Mouse (Mus musculus) adrenal gland, postnatal 10 days (tissue): ENCODE measurements around the gene Rab6a. TPM values are rescaled to one million over a fixed set of nuclear protein-coding genes. Genes with fewer than 3 reads are reported as not detected.
"Not testable (repeated sequence)": the region's sequence is repeated elsewhere in the genome, so short reads cannot be mapped to it uniquely, and the experiment has no call there.

Source experiments
- DNase-seq: peaks from one replicate; pipeline ENCODE4 v3.0.0; 2021; ENCODE audit warnings: mixed read lengths
- long read RNA-seq, 2 experiments: library from polyadenylated mRNA; stranded (forward); transcript quantifications; one replicate each; pipeline ENCODE4 v2.0.0; 2021
- total RNA-seq, 2 experiments: library from RNA; stranded (reverse); gene quantifications; 2 replicates each; pipeline ENCODE4 v1.2.3; 2021

Rab6a gene
- 10 to 100 TPM; 65.0 to 67.0 TPM for total RNA-seq
- long read RNA-seq, experiment 1, transcript Rab6a-201 (8 exons, 3,214 nt): major isoform, 60 of 136 reads
- long read RNA-seq, experiment 1, transcript Rab6a-202 (8 exons, 3,110 nt): minor isoform, 22 of 136 reads
- long read RNA-seq, experiment 1, partial matches to known transcripts: 50 of 136 reads
- long read RNA-seq, experiment 1, other reads (novel, unspliced or antisense): 2 of 136 reads
- long read RNA-seq, experiment 2, transcript Rab6a-202 (8 exons, 3,110 nt): minor isoform, 14 of 56 reads
- long read RNA-seq, experiment 2, transcript Rab6a-201 (8 exons, 3,214 nt): major isoform, 34 of 56 reads
- long read RNA-seq, experiment 2, partial matches to known transcripts: 0 of 56 reads
- long read RNA-seq, experiment 2, other reads (novel, unspliced or antisense): 7 of 56 reads

GRCm38 (mm10) chr7:100607214-100608129 is at the start of gene Rab6a:
Gene Rab6a, plus strand, starts transcription at chr7:100607410.
- DNase-seq: peak; percentile 98

DNA sequence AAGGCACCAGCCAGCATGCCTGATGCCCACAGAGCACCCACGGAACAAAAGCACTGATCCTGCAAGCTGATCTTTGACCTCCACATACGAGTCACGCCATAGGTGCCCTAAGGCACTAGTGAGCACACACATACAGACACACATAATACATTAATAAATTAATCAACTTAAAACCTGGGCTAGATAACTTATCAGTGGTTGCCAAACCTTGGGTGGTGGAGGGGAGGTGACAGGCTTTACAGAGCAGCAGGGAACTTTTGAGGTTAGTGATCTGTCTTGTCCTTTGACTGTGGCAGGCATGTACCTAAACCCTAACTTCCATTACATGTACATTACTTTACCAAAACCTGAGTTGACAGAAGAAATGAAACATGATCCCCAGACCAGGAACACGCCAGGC is 47.9 kb upstream of the Rab6a start:
- DNase-seq: no peak

DNA sequence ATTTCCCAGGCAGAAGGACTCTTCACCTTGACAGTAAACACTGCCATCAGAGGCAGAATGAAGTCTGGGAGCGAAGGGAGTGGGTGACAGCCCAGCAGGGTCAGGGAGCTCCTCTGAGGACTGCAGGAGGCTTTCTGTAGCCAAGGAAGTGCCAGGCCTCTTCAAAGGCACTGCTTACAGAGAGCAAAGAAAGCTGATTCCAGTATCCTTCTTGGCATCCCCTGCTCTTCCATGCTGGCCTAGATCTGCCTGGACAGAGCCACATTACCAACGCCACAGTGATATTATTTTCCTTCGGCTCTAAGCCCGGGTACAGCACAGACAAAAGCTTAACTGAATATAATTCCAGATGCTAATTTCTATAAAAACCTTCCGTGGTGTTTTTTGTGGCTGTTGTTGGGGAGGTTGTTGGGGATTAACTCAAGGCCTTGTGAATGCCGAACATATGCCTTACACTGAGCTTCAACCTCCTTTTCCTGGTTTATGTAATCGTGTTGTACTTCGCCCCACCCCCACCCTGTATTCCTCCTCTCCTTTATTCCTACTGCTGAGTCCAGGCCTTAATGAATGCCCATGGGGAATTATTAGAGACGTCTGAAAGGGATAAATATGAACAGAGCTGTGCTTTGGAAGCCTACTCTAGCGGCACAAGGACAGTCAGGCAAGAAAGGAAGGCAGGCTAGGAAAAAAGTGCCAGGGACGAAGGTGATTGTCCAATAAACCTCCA is 45.2 kb upstream of the Rab6a start:
- DNase-seq: no peak

DNA sequence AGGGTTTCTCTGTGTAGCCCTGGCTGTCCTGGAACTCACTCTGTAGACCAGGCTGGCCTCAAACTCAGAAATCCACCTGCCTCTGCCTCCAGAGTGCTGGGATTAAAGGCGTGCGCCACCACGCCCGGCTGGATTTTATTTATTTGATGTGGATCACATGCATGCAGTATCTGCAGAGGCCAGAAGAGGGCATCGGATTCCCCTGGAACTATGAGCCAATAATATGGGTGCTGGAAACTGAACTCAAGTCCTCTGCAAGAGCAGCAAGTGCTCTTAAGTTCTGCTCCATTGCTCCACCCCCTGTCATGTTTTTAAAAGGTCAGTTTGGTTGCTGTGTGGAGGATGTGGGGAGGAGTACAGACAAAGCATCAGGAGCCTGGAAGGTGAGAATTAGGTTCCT is 40.0 kb upstream of the Rab6a start:
- DNase-seq: not testable (repeated sequence)

- no peak for DNase-seq
Measured at GRCm38 (mm10) chr7:100569907-100570306, 37.3 kb upstream of the Rab6a start.

- no peak for DNase-seq
Measured at GRCm38 (mm10) chr7:100570930-100571715, 36.1 kb upstream of the Rab6a start.

DNA sequence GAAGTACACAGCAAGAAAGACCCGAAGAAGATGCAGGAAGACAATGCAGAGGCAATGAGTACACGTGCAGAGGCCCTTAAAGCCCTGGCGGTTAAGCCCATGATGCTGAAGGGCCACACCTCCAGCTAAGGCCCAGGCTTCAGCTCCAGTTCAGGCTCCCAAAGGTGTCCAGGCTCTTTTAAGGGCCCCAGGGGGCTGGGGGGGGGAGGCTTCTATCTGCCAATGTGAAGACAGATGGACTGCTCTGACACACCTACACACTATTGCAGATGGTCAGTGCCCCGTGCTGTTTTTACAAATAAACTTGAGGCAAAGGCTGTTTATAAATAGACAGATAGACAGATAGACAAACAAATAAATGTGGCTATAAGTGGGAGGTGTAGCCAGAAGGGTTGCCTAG is 35.1 kb upstream of the Rab6a start:
- no peak for DNase-seq

GRCm38 (mm10) chr7:100572704-100573103 is 34.5 kb upstream of the Rab6a start:
- DNase-seq: no peak

DNA sequence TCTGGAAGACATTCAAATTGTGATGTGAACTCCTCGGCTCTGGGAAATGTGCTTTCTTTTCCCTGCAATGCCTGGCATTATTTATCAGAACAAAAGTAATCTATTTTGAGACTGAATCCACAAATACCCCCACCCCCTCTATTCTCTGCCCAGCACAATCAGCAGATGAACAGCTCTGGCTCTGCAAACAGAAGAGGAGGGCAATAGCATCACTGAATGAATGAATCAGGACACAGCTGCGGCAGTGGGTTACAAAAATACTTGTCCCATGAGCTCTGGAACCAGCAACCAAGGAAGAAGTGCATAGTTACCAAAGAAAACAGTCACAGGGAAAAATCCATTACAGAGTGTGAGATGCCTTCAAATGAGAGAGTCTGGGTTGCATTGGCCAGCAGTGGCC is 28.4 kb upstream of the Rab6a start:
- no peak for DNase-seq

GRCm38 (mm10) chr7:100582235-100582634 is 25.0 kb upstream of the Rab6a start:
- DNase-seq: no peak

- DNase-seq: peak; percentile 92
Measured at GRCm38 (mm10) chr7:100582727-100583236, 24.4 kb upstream of the Rab6a start.

DNA sequence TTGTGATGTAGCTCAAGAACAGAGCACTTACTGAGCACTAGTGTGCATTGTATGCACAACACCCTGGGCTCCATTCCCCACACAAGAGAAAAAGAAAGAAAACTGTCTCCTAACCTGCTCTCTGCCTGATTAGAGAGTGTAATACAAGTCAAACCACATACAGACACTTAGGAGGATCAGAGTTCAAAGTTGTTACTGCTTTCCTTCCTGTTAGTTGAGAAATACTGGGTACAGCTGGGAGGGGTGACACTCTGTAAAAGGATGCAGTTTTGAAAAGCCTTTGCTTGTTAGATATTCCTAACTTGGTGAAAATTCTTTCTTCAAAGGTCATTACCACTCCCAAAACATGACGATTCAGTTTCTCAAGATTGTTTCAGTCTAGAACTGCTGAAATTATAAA is 17.4 kb upstream of the Rab6a start:
- DNase-seq: no peak

GRCm38 (mm10) chr7:100590504-100590844 is 16.7 kb upstream of the Rab6a start:
- no peak for DNase-seq

GRCm38 (mm10) chr7:100590845-100591521 is 16.2 kb upstream of the Rab6a start:
- peak; percentile 85 for DNase-seq

- no peak for DNase-seq
Measured at GRCm38 (mm10) chr7:100591522-100591852, 15.7 kb upstream of the Rab6a start.

DNA sequence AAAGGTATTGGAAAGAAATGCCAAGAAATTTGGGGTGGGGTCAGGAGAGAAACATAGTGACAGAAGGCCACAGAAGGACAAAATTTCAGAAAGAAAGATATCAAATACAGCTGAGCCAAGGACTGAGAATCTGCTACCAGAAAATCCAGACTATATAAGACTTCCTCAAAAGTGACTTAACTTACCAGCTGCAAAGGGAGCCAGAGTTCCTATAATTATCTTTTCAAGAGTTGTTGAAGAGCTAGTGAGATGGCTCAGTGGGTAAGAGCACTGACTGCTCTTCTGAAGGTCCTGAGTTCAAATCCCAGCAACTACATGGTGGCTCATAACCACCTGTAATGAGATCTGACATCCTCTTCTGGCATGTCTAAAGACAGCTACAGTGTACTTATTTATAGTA is 13.9 kb upstream of the Rab6a start:
- no peak for DNase-seq

DNA sequence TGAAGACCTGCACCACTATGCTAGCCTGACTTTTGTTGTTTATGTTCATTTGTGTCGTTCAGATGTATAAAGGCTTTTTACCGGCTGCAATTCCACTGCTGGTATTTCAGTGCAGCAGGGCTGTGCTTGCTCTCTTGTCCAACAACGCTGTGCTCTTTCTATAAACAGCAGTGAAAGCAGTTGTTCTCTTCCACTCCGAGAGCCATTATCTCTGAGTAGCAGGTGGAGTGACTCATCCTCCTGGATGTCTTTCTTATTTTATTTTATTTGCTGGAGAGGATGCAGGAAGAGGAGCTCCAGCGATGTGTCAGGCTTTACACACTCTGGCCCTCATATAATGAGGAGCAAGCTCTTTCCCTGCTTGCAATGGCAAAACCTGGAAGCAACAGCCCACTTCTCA is 7.0 kb upstream of the Rab6a start:
- DNase-seq: no peak

DNA sequence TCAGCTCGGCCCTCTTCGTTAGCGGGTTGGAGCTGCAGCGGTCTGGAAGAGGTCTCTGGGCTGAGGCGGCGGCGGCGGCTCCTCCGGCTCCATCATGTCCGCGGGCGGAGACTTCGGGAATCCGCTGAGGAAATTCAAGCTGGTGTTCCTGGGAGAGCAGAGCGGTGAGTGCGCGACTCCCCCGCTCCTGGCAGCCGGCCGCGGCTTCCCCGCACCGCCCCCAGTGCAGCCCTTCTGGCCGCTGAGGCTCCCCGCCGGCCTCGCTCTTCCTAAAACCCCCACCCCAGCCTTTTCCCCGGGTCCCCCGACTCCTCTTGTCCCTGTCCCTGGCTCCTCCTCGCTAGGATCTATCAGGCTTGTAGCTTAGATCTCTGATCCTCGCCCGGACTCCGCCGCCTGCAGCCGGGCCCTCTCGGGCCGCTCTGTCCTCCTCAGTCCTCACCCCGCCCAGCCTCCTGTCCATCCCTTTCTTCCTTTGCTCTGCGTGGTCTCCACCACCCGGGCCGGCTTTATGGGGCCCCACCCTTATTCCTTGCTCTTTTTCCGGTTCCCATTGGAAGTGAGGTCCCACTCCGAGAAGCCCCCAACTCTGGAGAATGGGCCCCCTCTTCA is 1.0 kb downstream of the Rab6a start, which contains the start of gene Mrpl48:
Gene Mrpl48 (minus strand): TSS at position 172 of the 612 bp plus-strand sequence.
- peak; percentile 71 for DNase-seq

DNA sequence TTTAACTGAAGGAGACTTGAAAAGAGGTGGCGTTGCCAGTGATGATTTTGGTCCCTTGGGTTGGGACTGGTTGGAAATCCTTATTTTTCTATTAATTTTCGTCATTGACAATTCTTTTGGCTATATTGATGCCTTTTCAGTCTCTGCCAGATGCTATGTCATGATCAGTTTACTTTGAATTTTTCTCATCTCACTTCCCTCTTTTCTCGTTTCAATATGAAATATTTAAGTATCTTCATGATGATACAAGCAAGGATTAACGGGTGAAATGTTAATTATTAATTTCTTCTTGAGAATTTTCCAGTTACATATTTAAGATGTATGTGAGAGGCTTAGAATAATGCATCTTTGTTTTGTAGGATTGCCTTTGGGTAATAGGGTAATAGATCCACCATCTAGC is 1.7 kb downstream of the Rab6a start:
- DNase-seq: no peak

GRCm38 (mm10) chr7:100616121-100616857 is 9.1 kb downstream of the Rab6a start:
- no peak for DNase-seq
